Mouse (Mus musculus) heart, postnatal 0 days (tissue): ENCODE measurements at regions not wholly inside any gene's neighbourhood (a gene's known extent, or its start where the extent isn't known, plus 50 kb on each side); places are given as distances from the start of the nearest gene placed in this dataset.
"Not testable (repeated sequence)": the region's sequence is repeated elsewhere in the genome, so short reads cannot be mapped to it uniquely, and the experiment has no call there.

ENCODE experiments used
- ATAC-seq: fragments of 200-750 bp; cut with Nextera tagmentation; 2 replicates; pipeline ENCODE4 v1.8.0; 2017; ENCODE audit warnings: low read depth, moderate number of reproducible peaks, moderate library complexity; ENCODE audit not compliant: insufficient read depth
- DNase-seq: peaks from one replicate; pipeline ENCODE4 v3.0.0-alpha.2; 2016; ENCODE audit warnings: low spot score
- H3K27ac ChIP-seq: fragments of 300-500 bp; sonication (generic); 2 replicates; pipeline ENCODE4 v1.5.1; 2014; ENCODE audit warnings: low read depth, mild to moderate bottlenecking
- H3K27me3 ChIP-seq: fragments of 300-500 bp; sonication (generic); 2 replicates; pipeline ENCODE4 v1.6.1; 2014; ENCODE audit warnings: low read length, mixed read lengths; ENCODE audit not compliant: control insufficient read depth, insufficient read depth
- H3K36me3 ChIP-seq: fragments of 300-500 bp; sonication (generic); replicated peaks from 2 replicates; pipeline ENCODE4 v1.6.1; 2014; ENCODE audit warnings: low read length, mixed read lengths; ENCODE audit not compliant: control insufficient read depth, insufficient read depth
- H3K4me1 ChIP-seq: fragments of 300-500 bp; sonication (generic); 2 replicates; pipeline ENCODE4 v1.6.1; 2014; ENCODE audit warnings: antibody characterized with exemption; ENCODE audit not compliant: control insufficient read depth, insufficient read depth
- H3K4me2 ChIP-seq: fragments of 300-500 bp; sonication (generic); 2 replicates; pipeline ENCODE4 v1.6.1; 2014; ENCODE audit warnings: low read depth, mild to moderate bottlenecking, low read length, moderate library complexity
- H3K4me3 ChIP-seq: fragments of 300-500 bp; sonication (generic); 2 replicates; pipeline ENCODE4 v1.5.1; 2014; ENCODE audit warnings: low read depth, low read length
- H3K9ac ChIP-seq: fragments of 300-500 bp; sonication (generic); replicated peaks from 2 replicates; pipeline ENCODE4 v1.6.1; 2014; ENCODE audit warnings: low read depth, low read length, mixed read lengths
- H3K9me3 ChIP-seq: fragments of 300-500 bp; sonication (generic); replicated peaks from 2 replicates; pipeline ENCODE4 v1.6.1; 2016; ENCODE audit warnings: low read length; ENCODE audit not compliant: control insufficient read depth
- CTCF ChIP-seq: IDR thresholded peaks from 2 replicates; pipeline ENCODE4 v1.5.1; 2016; ENCODE audit warnings: antibody characterized with exemption, control low read depth, low read depth
- EP300 ChIP-seq: IDR thresholded peaks from 2 replicates; pipeline ENCODE4 v1.6.1; 2016; ENCODE audit warnings: antibody characterized with exemption, low read depth
- WGBS: fragments of 180-500 bp; shearing (Covaris S2); extraction: QIAGEN DNeasy Blood & Tissue Kit; methylation state at CpG from one replicate; pipeline ENCODE4 v1.1.7; 2014; 5-methylcytosine and 5-hydroxymethylcytosine counted together

DNA sequence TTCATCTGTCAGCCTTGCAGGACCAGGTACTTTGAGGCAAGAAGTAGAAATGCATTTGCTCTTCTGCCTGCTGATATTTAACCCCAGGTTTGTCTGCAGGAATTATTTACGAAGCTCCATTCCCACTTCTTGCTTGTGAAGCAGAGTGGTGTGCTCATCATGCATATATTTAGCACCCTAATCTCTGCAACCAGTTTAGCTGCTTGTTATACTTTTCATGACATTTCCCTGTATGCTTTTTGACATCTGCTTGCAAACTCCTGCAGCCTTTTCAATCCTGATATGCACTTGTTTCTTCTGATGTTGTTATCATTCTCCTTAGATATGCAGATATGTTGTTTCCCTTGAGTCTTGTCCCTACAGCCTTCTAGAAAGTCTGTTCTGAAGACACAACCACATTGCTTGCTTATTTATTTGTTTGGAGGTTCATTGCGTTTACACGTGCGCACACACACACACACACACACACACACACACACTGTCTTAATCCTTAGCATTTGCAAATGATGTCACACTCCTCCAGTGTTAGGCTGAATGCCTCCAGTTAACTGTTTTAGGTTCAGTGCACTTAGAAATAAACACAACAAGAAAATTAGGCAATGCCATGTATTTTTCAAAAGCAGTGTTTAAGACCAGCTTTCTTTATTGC, 836.3 kb downstream of the Cetn3 start:
- H3K4me3 ChIP-seq: no peak overlapping the region
- H3K27ac ChIP-seq: no peak overlapping the region
- DNase-seq (no peak), ATAC-seq (no peak)
- H3K4me1 ChIP-seq: no peaks in the 10 kb centered on the region; the same call in 1 of the 2 replicates
- no peak overlapping the region for H3K4me2 ChIP-seq
- no peaks in the 10 kb centered on the region for H3K36me3 ChIP-seq
- H3K9me3 ChIP-seq: no peaks in the 10 kb centered on the region; the same call in 1 of the 2 replicates
- TF ChIP-seq EP300 (no peak), CTCF (no peak)
- no peak overlapping the region for H3K9ac ChIP-seq
- H3K27me3 ChIP-seq: no peaks in the 10 kb centered on the region
- WGBS: 64% methylated on average over 4 of the region's 4 CpGs

DNA sequence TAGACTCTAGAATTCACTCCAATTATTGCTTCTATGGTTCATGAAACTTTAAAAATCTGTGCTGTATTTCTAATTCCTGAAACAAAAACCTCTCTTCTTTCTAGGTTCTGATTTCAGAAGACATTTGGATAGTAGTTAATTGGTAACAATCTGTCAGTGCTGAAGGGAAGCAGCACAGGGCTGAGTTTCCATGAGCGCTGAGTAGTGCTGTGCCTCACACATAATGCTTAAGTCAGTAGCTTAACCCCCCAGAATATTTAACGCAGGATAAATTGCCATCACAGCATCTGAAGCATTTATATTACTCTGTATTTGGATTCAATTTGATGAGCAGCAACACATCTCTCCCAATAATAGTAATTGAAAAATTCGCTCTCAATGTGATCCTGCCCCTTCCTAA, 837.2 kb downstream of the Cetn3 start:
- Histone ChIP-seq H3K4me3 (no peak overlapping the region), H3K27me3 (no peaks in the 10 kb centered on the region), H3K4me1 (no peaks in the 10 kb centered on the region; the same call in 1 of the 2 replicates), H3K9me3 (no peaks in the 10 kb centered on the region; the same call in 1 of the 2 replicates), H3K36me3 (no peaks in the 10 kb centered on the region), H3K27ac (no peak overlapping the region), H3K9ac (no peak overlapping the region), H3K4me2 (no peak overlapping the region)
- TF ChIP-seq CTCF (no peak), EP300 (no peak)
- ATAC-seq (no peak), DNase-seq (no peak)
- WGBS: 85% methylated on average over 3 of the region's 3 CpGs

DNA sequence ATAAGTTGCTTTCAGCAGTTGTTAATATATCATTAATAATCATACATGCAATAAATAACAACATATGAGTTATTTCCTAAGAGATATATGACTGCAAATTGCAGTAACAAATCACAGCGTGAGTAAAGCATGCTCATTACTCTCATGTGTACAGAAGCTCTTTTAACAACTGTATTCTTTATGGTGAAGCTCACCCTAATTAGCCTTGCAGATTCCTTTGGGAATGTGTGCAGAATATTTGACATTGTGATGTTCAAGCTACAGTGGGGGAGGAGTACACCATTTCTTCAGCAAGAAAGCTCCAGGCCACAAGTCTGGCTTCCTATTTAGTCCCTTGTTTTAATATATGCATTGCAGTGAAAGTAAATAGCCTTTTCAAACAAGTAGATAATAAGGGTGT, 837.9 kb downstream of the Cetn3 start:
- Histone ChIP-seq H3K4me1 (no peaks in the 10 kb centered on the region; the same call in 1 of the 2 replicates), H3K4me2 (no peak overlapping the region), H3K27ac (no peak overlapping the region), H3K27me3 (no peaks in the 10 kb centered on the region), H3K9ac (no peak overlapping the region), H3K9me3 (no peaks in the 10 kb centered on the region), H3K36me3 (no peaks in the 10 kb centered on the region), H3K4me3 (no peak overlapping the region)
- 77% methylated on average over 1 of the region's 1 CpGs for WGBS
- no peak for TF ChIP-seq CTCF
- no peak for DNase-seq
- no peak for ATAC-seq

DNA sequence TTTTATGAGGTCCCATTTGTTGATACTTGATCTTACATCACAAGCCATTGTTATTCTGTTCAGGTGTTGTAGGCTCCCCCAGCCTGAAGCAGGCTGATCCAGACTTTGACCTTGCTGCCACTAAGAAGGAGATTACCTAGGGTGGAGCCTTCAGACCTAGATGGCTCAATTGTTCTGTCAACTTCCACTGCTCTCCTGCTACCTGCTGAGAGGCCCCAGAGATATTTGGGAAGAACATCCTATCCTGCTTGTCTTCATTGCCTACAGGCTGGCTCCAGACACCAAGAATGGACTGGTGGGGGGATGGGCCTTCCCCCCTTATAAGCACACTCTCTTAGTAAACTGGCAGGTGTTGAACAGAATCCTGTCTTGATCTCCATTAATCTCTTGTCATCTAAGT, 845.9 kb downstream of the Cetn3 start:
- H3K9ac ChIP-seq, H3K4me3 ChIP-seq, H3K27ac ChIP-seq, ATAC-seq, H3K4me2 ChIP-seq, H3K4me1 ChIP-seq, H3K27me3 ChIP-seq, H3K36me3 ChIP-seq, DNase-seq, H3K9me3 ChIP-seq: not testable (repeated sequence)
